Mouse (Mus musculus): ENCODE measurements around the gene Gm1113.

- TF ChIP-seq CTCF (IDR thresholded peaks at IDR 0.05; ENCODE audit: borderline replicate concordance, extremely low read depth, insufficient read depth, insufficient read length) (no peak), POLR2A (IDR thresholded peaks at IDR 0.05; ENCODE audit: borderline replicate concordance, extremely low read depth, insufficient read depth, insufficient read length, poor library complexity, severe bottlenecking) (no peak)
These were observed 38.5 kb upstream of the Gm1113 start for GRCm38 (mm10) chr9:35556494-35557102.
